Comparison of ENCODE assay signal across 19 mouse cellular contexts in genomic region chr1:45865727-45866126, GRCm38 (mm10). TPM values are rescaled to one million over a fixed set of nuclear protein-coding genes. Genes with fewer than 3 reads are reported as not detected.
DNase-seq lines count a peak whose midpoint lies in the region; ATAC-seq and TF ChIP-seq lines count a peak whose summit lies in the region.
"Had no signal": no experiment of that assay in that cellular context is flagged by ENCODE, and none has a peak within 500 bp of the region (broad histone marks: within the 10 kb centered on the region; RNA-seq: fewer than 3 reads in every experiment).

No protein-coding gene starts in this region.

- TF ChIP-seq CTCF in kidney, adult 2 months (conservative IDR thresholded peaks at IDR 0.05; ENCODE audit: insufficient read depth, insufficient read length, low read depth, low read length): no peak

- no peaks in the 10 kb centered on the region for H3K27me3 ChIP-seq in kidney, adult 2 months (replicated peaks; ENCODE audit: control insufficient read depth, insufficient read depth, low read length)
- no peaks in the 10 kb centered on the region for H3K27me3 ChIP-seq in liver, embryonic 16.5 days (ENCODE audit: control insufficient read depth, insufficient read depth, low read depth, low read length)
- H3K27me3 ChIP-seq: forebrain, embryonic 12.5 days; midbrain, embryonic 15.5 days had no signal

- H3K36me3 ChIP-seq in kidney, adult 2 months (ENCODE audit: control insufficient read depth, insufficient read depth, low read length): no peaks in the 10 kb centered on the region
- H3K36me3 ChIP-seq in liver, embryonic 16.5 days (ENCODE audit: control insufficient read depth, insufficient read depth): no peaks in the 10 kb centered on the region
- H3K36me3 ChIP-seq: forebrain, embryonic 12.5 days; midbrain, embryonic 15.5 days had no signal

- TF ChIP-seq POLR2A in kidney, adult 2 months (IDR thresholded peaks at IDR 0.05; ENCODE audit: low read depth, low read length): no peak

- H3K4me2 ChIP-seq in liver, embryonic 16.5 days (ENCODE audit: low read depth, low read length): no peak overlapping the region
- H3K4me2 ChIP-seq: forebrain, embryonic 12.5 days; midbrain, embryonic 15.5 days had no signal

- no peak overlapping the region for H3K9ac ChIP-seq in liver, embryonic 16.5 days (ENCODE audit: low read depth, low read length)
- H3K9ac ChIP-seq: forebrain, embryonic 12.5 days; midbrain, embryonic 15.5 days had no signal

- H3K9me3 ChIP-seq in liver, embryonic 16.5 days (replicated peaks; ENCODE audit: control insufficient read depth, low read length): peaks cover 3% of the 10 kb centered on the region; the same call in 1 of the 2 replicates
- H3K9me3 ChIP-seq: forebrain, embryonic 12.5 days; midbrain, embryonic 15.5 days had no signal

- peaks cover 9% of the 10 kb centered on the region for H3K4me1 ChIP-seq in kidney, adult 2 months (ENCODE audit: control insufficient read depth, insufficient read depth, low read length)
- no peaks in the 10 kb centered on the region; the same call in 1 of the 2 replicates for H3K4me1 ChIP-seq in liver, embryonic 16.5 days (ENCODE audit: control insufficient read depth, low read depth, low read length)
- H3K4me1 ChIP-seq: forebrain, embryonic 12.5 days; midbrain, embryonic 15.5 days had no signal

- WGBS in kidney, adult 2 months: 43% methylated on average over 5 of the region's 5 CpGs
- WGBS in liver, embryonic 16.5 days (ENCODE audit: insufficient replicate concordance): 13% methylated on average over 5 of the region's 5 CpGs

- DNase-seq in kidney, adult 2 months: no peak
- no peak for DNase-seq in kidney, postnatal 36 days
- peak; percentile 47 for DNase-seq in A20 (ENCODE audit: low read depth, low spot score)
- no peak for DNase-seq in spleen, adult 18-20 months
- no peak for DNase-seq in urinary bladder, postnatal 4 days (ENCODE audit: low spot score in 2 of 2)
- DNase-seq: cerebellum, adult 8-10 months; gastrocnemius, postnatal 14 days; kidney, adult 11 months; lung, postnatal 14 days; retina, postnatal 1 day had no signal

- ATAC-seq in common myeloid progenitor, adult 5-6 weeks (replicated peaks; ENCODE audit: low read depth, poor library complexity, severe bottlenecking): peak; percentile 50
- peak; percentile 42 for ATAC-seq in liver, embryonic 16.5 days (ENCODE audit: low read depth)
- ATAC-seq: midbrain, embryonic 15.5 days had no signal

- peak overlapping the region; percentile 68; the same call in 1 of the 2 replicates for H3K27ac ChIP-seq in kidney, adult 2 months (ENCODE audit: insufficient read depth, low read depth, low read length)
- no peak overlapping the region for H3K27ac ChIP-seq in liver, embryonic 16.5 days (ENCODE audit: low read length)
- H3K27ac ChIP-seq: forebrain, embryonic 12.5 days; midbrain, embryonic 15.5 days had no signal

- H3K4me3 ChIP-seq in kidney, adult 2 months (ENCODE audit: insufficient read depth, low read depth, low read length): no peak overlapping the region
- no peak overlapping the region for H3K4me3 ChIP-seq in liver, embryonic 16.5 days (ENCODE audit: low read depth, low read length)
- H3K4me3 ChIP-seq: forebrain, embryonic 12.5 days; midbrain, embryonic 15.5 days had no signal

RNA-seq across cellular contexts. Expression of gene Gm5269, which starts 24.3 kb away (rescaled TPM):
- not detected in 2 replicates for polyA plus RNA-seq in kidney, adult 2 months (2012; rRNA removed)
- total RNA-seq in common myeloid progenitor, adult 5-6 weeks (2017): not detected in 2 replicates
- 0.15 and 0.63 TPM in 2 replicates for polyA plus RNA-seq in liver, embryonic 16.5 days (2015; fragmentation: Nextera tagmentation; extraction: Ambion mirVana)
- total RNA-seq: gastrocnemius, postnatal 14 days; heart, postnatal 4 days; layer of hippocampus, postnatal 10 days; left cerebral cortex, postnatal 36 days had no signal
- polyA plus RNA-seq: embryonic facial prominence, embryonic 11.5 days; forebrain, embryonic 12.5 days; midbrain, embryonic 15.5 days; neural tube, embryonic 11.5 days had no signal
